Comparison of ENCODE assay signal across 31 mouse cellular contexts in genomic region chr3:37139192-37139591, GRCm38 (mm10). TPM values are rescaled to one million over a fixed set of nuclear protein-coding genes. Genes with fewer than 3 reads are reported as not detected.
"Had no signal": no experiment of that assay in that cellular context is flagged by ENCODE, and none has a peak within 500 bp of the region (broad histone marks: within the 10 kb centered on the region; RNA-seq: fewer than 3 reads in every experiment).

No protein-coding gene starts in this region.

- H3K27ac ChIP-seq: layer of hippocampus, adult 2 months; limb, embryonic 12.5 days; limb, embryonic 15.5 days; liver, embryonic 14.5 days; lung, embryonic 15.5 days; neural tube, embryonic 12.5 days; neural tube, embryonic 15.5 days; stomach, embryonic 15.5 days had no signal

- H3K9ac ChIP-seq: limb, embryonic 12.5 days; limb, embryonic 15.5 days; liver, embryonic 14.5 days; liver, postnatal 0 days; lung, embryonic 15.5 days; neural tube, embryonic 12.5 days; neural tube, embryonic 15.5 days; stomach, embryonic 15.5 days had no signal

- H3K9me3 ChIP-seq: limb, embryonic 12.5 days; limb, embryonic 15.5 days; lung, embryonic 15.5 days; neural tube, embryonic 12.5 days; neural tube, embryonic 15.5 days; stomach, embryonic 15.5 days had no signal

- DNase-seq: kidney, adult 18-20 months; kidney, adult 9 months; kidney, postnatal 14 days; kidney, postnatal 4 days; layer of hippocampus, adult 9-11 months; layer of hippocampus, postnatal 36 days; left cerebral cortex, postnatal 4 days; liver, postnatal 0 days; lung, postnatal 10 days; lung, postnatal 4 days; midbrain, embryonic 14.5 days; right cerebral cortex, adult 18-20 months; right cerebral cortex, postnatal 14 days; right cerebral cortex, postnatal 4 days; spleen, adult 18-20 months; thymus, postnatal 25 days had no signal

- ATAC-seq: intestine, embryonic 16.5 days; liver, postnatal 0 days had no signal

- H3K36me3 ChIP-seq: limb, embryonic 12.5 days; limb, embryonic 15.5 days; lung, embryonic 15.5 days; neural tube, embryonic 12.5 days; neural tube, embryonic 15.5 days; stomach, embryonic 15.5 days had no signal

- H3K4me3 ChIP-seq: layer of hippocampus, adult 2 months; limb, embryonic 12.5 days; limb, embryonic 15.5 days; lung, embryonic 15.5 days; neural tube, embryonic 12.5 days; neural tube, embryonic 15.5 days; stomach, embryonic 15.5 days had no signal

- H3K27me3 ChIP-seq: limb, embryonic 12.5 days; limb, embryonic 15.5 days; lung, embryonic 15.5 days; neural tube, embryonic 12.5 days; neural tube, embryonic 15.5 days; stomach, embryonic 15.5 days had no signal

- H3K4me1 ChIP-seq: limb, embryonic 12.5 days; limb, embryonic 15.5 days; lung, embryonic 15.5 days; neural tube, embryonic 12.5 days; neural tube, embryonic 15.5 days; stomach, embryonic 15.5 days had no signal

- H3K4me2 ChIP-seq: limb, embryonic 12.5 days; limb, embryonic 15.5 days; liver, embryonic 11.5 days; lung, embryonic 15.5 days; midbrain, embryonic 11.5 days; neural tube, embryonic 12.5 days; neural tube, embryonic 15.5 days; stomach, embryonic 15.5 days had no signal

RNA-seq across cellular contexts. Expression of gene Il2, which starts 13.4 kb away (rescaled TPM):
- total RNA-seq: layer of hippocampus, adult 2 months; layer of hippocampus, postnatal 36 days; left cerebral cortex, adult 8-10 months; left cerebral cortex, postnatal 14 days; left cerebral cortex, postnatal 4 days; megakaryocyte-erythroid progenitor cell, adult 5-6 weeks; midbrain, postnatal 0 days had no signal
- polyA plus RNA-seq: liver, postnatal 0 days had no signal
